ENCODE assay signal across 15 mouse cellular contexts in the genomic region with DNA sequence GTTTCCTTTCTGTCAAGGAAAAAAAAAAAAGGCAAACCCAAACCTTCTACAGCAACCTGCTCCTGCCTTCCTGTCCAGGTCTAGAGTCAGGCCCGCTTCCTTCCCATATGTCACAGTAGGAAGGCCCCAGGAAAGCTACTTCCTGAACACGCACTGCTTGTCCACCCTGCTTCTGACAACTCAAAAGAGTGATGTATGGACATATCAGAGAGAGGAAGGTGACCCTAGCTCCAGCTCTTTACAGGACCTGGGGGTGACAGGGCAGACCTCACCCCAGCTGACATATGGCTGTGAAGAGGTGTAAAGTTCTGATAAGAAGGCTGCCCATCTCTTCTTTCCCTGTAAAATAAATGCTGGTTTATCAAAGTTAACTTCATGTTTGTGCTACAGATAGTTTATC.
DNase-seq lines count a peak whose midpoint lies in the region; ATAC-seq and TF ChIP-seq lines count a peak whose summit lies in the region.
"Had no signal": no experiment of that assay in that cellular context is flagged by ENCODE, and none has a peak within 500 bp of the region (broad histone marks: within the 10 kb centered on the region; RNA-seq: fewer than 3 reads in every experiment).

No protein-coding gene starts in this region.

- H3K4me3 ChIP-seq in heart, adult 2 months: no peak overlapping the region
- H3K4me3 ChIP-seq in forebrain, embryonic 11.5 days (ENCODE audit: low read depth, low read length): no peak overlapping the region
- H3K4me3 ChIP-seq: heart, embryonic 15.5 days; left cerebral cortex, adult 2 months had no signal

- intact Hi-C loops in heart, adult 2 months (cut with DNase I): loop anchor here (5.0 kb wide), 2 partner anchors 319 to 344 kb away; a partner anchor contains a TSS
- intact Hi-C loops in heart, postnatal 14 days (cut with DNase I): no loop called here

- no peak overlapping the region for H3K9ac ChIP-seq in heart, adult 2 months (ENCODE audit: low read depth, low read length)
- no peak overlapping the region for H3K9ac ChIP-seq in forebrain, embryonic 11.5 days (ENCODE audit: low read length)
- H3K9ac ChIP-seq: heart, embryonic 15.5 days had no signal

- H3K27ac ChIP-seq in heart, adult 2 months: peak overlapping the region; percentile 30
- H3K27ac ChIP-seq in forebrain, embryonic 11.5 days (ENCODE audit: low read depth, low read length): no peak overlapping the region
- H3K27ac ChIP-seq: heart, embryonic 15.5 days; left cerebral cortex, adult 2 months had no signal

- DNase-seq in heart, adult 2 months: peak in 1 of 2 experiments; percentile 9
- no peak for DNase-seq in heart, postnatal 14 days
- DNase-seq in lung, postnatal 10 days: peak; percentile 22
- DNase-seq in lung, postnatal 36 days: no peak
- DNase-seq in kidney, postnatal 10 days: peak; percentile 38
- DNase-seq in forebrain, embryonic 11.5 days (ENCODE audit: low spot score): no peak
- no peak for DNase-seq in layer of hippocampus, postnatal 25 days (ENCODE audit: extremely low spot score in 1 of 2, low spot score in 1 of 2)
- no peak for DNase-seq in frontal cortex, postnatal 36 days (ENCODE audit: low spot score in 2 of 2)
- DNase-seq: cerebellum, adult 8-10 months; gastrocnemius, postnatal 10 days; midbrain, embryonic 14.5 days had no signal

- H3K36me3 ChIP-seq in heart, adult 2 months (ENCODE audit: control insufficient read depth, insufficient read depth, low read length): peaks cover 10% of the 10 kb centered on the region
- no peaks in the 10 kb centered on the region for H3K36me3 ChIP-seq in forebrain, embryonic 11.5 days (ENCODE audit: control insufficient read depth, insufficient read depth, low read length)
- H3K36me3 ChIP-seq: heart, embryonic 15.5 days had no signal

- H3K4me2 ChIP-seq in forebrain, embryonic 11.5 days (ENCODE audit: low read depth, low read length, severe bottlenecking): no peak overlapping the region
- H3K4me2 ChIP-seq: heart, embryonic 15.5 days had no signal

- WGBS in heart, adult 2 months: 62% methylated on average over 2 of the region's 2 CpGs
- 90% methylated on average over 2 of the region's 2 CpGs for WGBS in forebrain, embryonic 11.5 days

- peaks cover 16% of the 10 kb centered on the region for H3K4me1 ChIP-seq in heart, adult 2 months (ENCODE audit: control insufficient read depth, insufficient read depth, low read length)
- H3K4me1 ChIP-seq in forebrain, embryonic 11.5 days (replicated peaks; ENCODE audit: control insufficient read depth, insufficient read depth, low read length): no peaks in the 10 kb centered on the region

- no peak for TF ChIP-seq POLR2A in heart, adult 2 months (IDR thresholded peaks at IDR 0.05; ENCODE audit: insufficient read depth, low read depth, low read length)

- ATAC-seq in forebrain, embryonic 11.5 days (replicated peaks; ENCODE audit: low FRiP score): no peak
- ATAC-seq: forebrain, embryonic 16.5 days; hindbrain, embryonic 16.5 days had no signal

- TF ChIP-seq EP300 in heart, adult 2 months (IDR thresholded peaks at IDR 0.05; ENCODE audit: insufficient read depth, low read depth, low read length): no peak

- no peaks in the 10 kb centered on the region for H3K9me3 ChIP-seq in forebrain, embryonic 11.5 days (ENCODE audit: control insufficient read depth, low read length)
- H3K9me3 ChIP-seq: heart, embryonic 15.5 days had no signal

- no peaks in the 10 kb centered on the region for H3K27me3 ChIP-seq in heart, adult 2 months (ENCODE audit: control insufficient read depth, insufficient read depth, low read length)
- 0 out of 2 replicates have a peak, but pooled peaks cover 2% of the 10 kb centered on the region for H3K27me3 ChIP-seq in forebrain, embryonic 11.5 days (ENCODE audit: control insufficient read depth, insufficient read depth, low read length)
- H3K27me3 ChIP-seq: heart, embryonic 15.5 days had no signal

- no peaks in the 10 kb centered on the region for H3K79me2 ChIP-seq in heart, adult 2 months (replicated peaks; ENCODE audit: control insufficient read depth, insufficient read depth, low read length)

- TF ChIP-seq CTCF in heart, adult 2 months (IDR thresholded peaks at IDR 0.05): no peak

Comparison
In these comparisons a context has a peak if more than half of its experiments do, and no peak if none do; other contexts are left out.
1. DNase-seq: peak in lung, postnatal 10 days (single experiment) and kidney, postnatal 10 days (single experiment); none in heart, postnatal 14 days (0 of 2), lung, postnatal 36 days (single experiment), forebrain, embryonic 11.5 days (single experiment), layer of hippocampus, postnatal 25 days (0 of 2) and frontal cortex, postnatal 36 days (0 of 2).